10 mouse cellular contexts compared by ENCODE assay signal in the genomic region with DNA sequence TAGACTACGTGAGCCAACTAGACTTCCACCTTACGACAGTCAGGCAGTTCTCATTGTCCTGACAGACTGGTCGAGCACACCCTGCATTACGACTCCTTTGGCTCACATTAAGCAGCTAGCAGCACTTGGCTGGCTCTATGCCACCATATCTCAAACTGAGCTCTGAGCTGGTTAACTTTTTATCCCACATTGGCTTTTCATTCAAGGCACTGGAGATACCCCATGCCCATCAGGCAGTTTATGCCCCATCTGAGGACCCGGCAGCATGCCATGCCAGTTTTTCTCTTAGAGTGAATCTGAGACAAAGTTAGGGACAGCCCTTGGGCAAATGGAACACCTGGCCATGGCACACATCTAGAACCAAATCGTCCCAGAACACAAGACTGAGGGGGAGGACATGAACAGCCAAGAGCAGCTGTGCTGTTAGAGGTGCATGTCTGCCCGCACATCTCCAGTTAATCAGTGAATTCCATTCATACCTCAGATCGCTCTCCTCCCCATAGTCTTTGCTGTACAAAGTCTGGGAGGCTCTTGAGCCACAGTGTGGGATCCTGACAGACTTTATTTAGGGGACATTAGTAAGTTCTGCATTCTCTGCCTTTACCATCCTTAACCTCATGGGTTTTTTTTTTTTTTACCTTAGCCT. TPM values are rescaled to one million over a fixed set of nuclear protein-coding genes. Genes with fewer than 3 reads are reported as not detected.
A peak's percentile ranks its signal among the peaks of the same experiment; 100 is the strongest.
DNase-seq lines count a peak whose midpoint lies in the region; ATAC-seq and TF ChIP-seq lines count a peak whose summit lies in the region.
"Had no signal": no experiment of that assay in that cellular context is flagged by ENCODE, and none has a peak within 500 bp of the region (broad histone marks: within the 10 kb centered on the region; RNA-seq: fewer than 3 reads in every experiment).

No protein-coding gene starts in this region.

- TF ChIP-seq CTCF in kidney, adult 2 months (conservative IDR thresholded peaks at IDR 0.05; ENCODE audit: insufficient read depth, insufficient read length, low read depth, low read length), result no peak

- no peak overlapping the region for H3K9ac ChIP-seq in kidney, embryonic 15.5 days
- H3K9ac ChIP-seq: stomach, embryonic 15.5 days had no signal

- H3K79me2 ChIP-seq in myocyte (ENCODE audit: control insufficient read depth, insufficient read depth), result no peaks in the 10 kb centered on the region

- WGBS in kidney, embryonic 15.5 days, result 55% methylated on average over 8 of the region's 8 CpGs
- WGBS in kidney, adult 2 months, result 34% methylated on average over 8 of the region's 8 CpGs
- WGBS in forebrain, embryonic 10.5 days, result 76% methylated on average over 8 of the region's 8 CpGs

- H3ac ChIP-seq in myocyte (ENCODE audit: control insufficient read depth, insufficient read length), result no peak overlapping the region

- no peak overlapping the region for H3K4me2 ChIP-seq in kidney, embryonic 15.5 days
- H3K4me2 ChIP-seq in myocyte (ENCODE audit: low read depth), result peak overlapping the region; percentile 55
- H3K4me2 ChIP-seq: stomach, embryonic 15.5 days had no signal

- no peak overlapping the region for H3K27ac ChIP-seq in kidney, embryonic 15.5 days
- H3K27ac ChIP-seq in kidney, adult 2 months (ENCODE audit: insufficient read depth, low read depth, low read length), result no peak overlapping the region
- no peak overlapping the region for H3K27ac ChIP-seq in forebrain, embryonic 10.5 days
- H3K27ac ChIP-seq: stomach, embryonic 15.5 days had no signal

- ATAC-seq in kidney, embryonic 15.5 days (replicated peaks; ENCODE audit: low FRiP score), result no peak; the same call in 1 of the 2 replicates

- H3K4me3 ChIP-seq in kidney, embryonic 15.5 days (replicated peaks), result no peak overlapping the region
- no peak overlapping the region for H3K4me3 ChIP-seq in kidney, adult 2 months (ENCODE audit: insufficient read depth, low read depth, low read length)
- H3K4me3 ChIP-seq in myocyte, result no peak overlapping the region
- no peak overlapping the region for H3K4me3 ChIP-seq in forebrain, embryonic 10.5 days
- H3K4me3 ChIP-seq: stomach, embryonic 15.5 days had no signal

- DNase-seq in kidney, adult 18-20 months, result peak; percentile 43
- peak; percentile 65 to 70 for DNase-seq in heart, adult 18-20 months
- peak; percentile 43 for DNase-seq in kidney, adult 2 months
- no peak for DNase-seq in adrenal gland, postnatal 14 days
- DNase-seq in frontal cortex, postnatal 25 days (ENCODE audit: low spot score in 2 of 2), result no peak
- DNase-seq in forebrain, embryonic 10.5 days (ENCODE audit: extremely low spot score, low spot score), result no peak
- DNase-seq: adrenal gland, postnatal 36 days had no signal

- H3K4me1 ChIP-seq in kidney, embryonic 15.5 days, result peaks cover 15% of the 10 kb centered on the region
- H3K4me1 ChIP-seq in kidney, adult 2 months (ENCODE audit: control insufficient read depth, insufficient read depth, low read length), result peaks cover 10% of the 10 kb centered on the region; the same call in 1 of the 2 replicates
- peaks cover 32% of the 10 kb centered on the region for H3K4me1 ChIP-seq in forebrain, embryonic 10.5 days

- H3K36me3 ChIP-seq in kidney, embryonic 15.5 days, result no peaks in the 10 kb centered on the region
- no peaks in the 10 kb centered on the region for H3K36me3 ChIP-seq in kidney, adult 2 months (ENCODE audit: control insufficient read depth, insufficient read depth, low read length)
- H3K36me3 ChIP-seq in myocyte (ENCODE audit: control insufficient read depth, insufficient read depth), result no peaks in the 10 kb centered on the region
- H3K36me3 ChIP-seq in forebrain, embryonic 10.5 days (replicated peaks), result no peaks in the 10 kb centered on the region
- H3K36me3 ChIP-seq: stomach, embryonic 15.5 days had no signal

- TF ChIP-seq POLR2A in kidney, adult 2 months (IDR thresholded peaks at IDR 0.05; ENCODE audit: low read depth, low read length), result no peak
- no peak for TF ChIP-seq POLR2A in myocyte (IDR thresholded peaks at IDR 0.05; ENCODE audit: insufficient read length, low read depth)

- no peaks in the 10 kb centered on the region for H3K27me3 ChIP-seq in kidney, embryonic 15.5 days
- no peaks in the 10 kb centered on the region for H3K27me3 ChIP-seq in kidney, adult 2 months (replicated peaks; ENCODE audit: control insufficient read depth, insufficient read depth, low read length)
- no peaks in the 10 kb centered on the region for H3K27me3 ChIP-seq in myocyte (ENCODE audit: control insufficient read depth, insufficient read depth, insufficient read length)
- no peaks in the 10 kb centered on the region for H3K27me3 ChIP-seq in forebrain, embryonic 10.5 days (ENCODE audit: poor library complexity, severe bottlenecking)
- H3K27me3 ChIP-seq: stomach, embryonic 15.5 days had no signal

- H3K9me3 ChIP-seq in kidney, embryonic 15.5 days (replicated peaks), result no peaks in the 10 kb centered on the region
- no peaks in the 10 kb centered on the region for H3K9me3 ChIP-seq in forebrain, embryonic 10.5 days
- H3K9me3 ChIP-seq: stomach, embryonic 15.5 days had no signal

TF ChIP-seq in myocyte, 11 proteins besides CTCF, POLR2A, EP300 and RAD21:
- TF ChIP-seq E2F4 (IDR thresholded peaks at IDR 0.05; ENCODE audit: insufficient read depth) (no peak), MYOG (IDR thresholded peaks at IDR 0.05; ENCODE audit: control insufficient read depth in 1 of 3, insufficient read depth in 1 of 3, insufficient read length in 2 of 3, low read depth in 2 of 3) (peak in 2 of 3 experiments; percentile 16 to 66), MYOD1 (IDR thresholded peaks at IDR 0.05; ENCODE audit: control insufficient read depth in 1 of 3, insufficient read length in 2 of 3, low read depth in 2 of 3) (peak in 2 of 3 experiments; percentile 86)

RNA-seq across cellular contexts. Expression of gene Pld1, which starts 49.5 kb away (rescaled TPM):
- 5.0 and 6.0 TPM in 2 replicates for polyA plus RNA-seq in kidney, embryonic 15.5 days (2015; fragmentation: Nextera tagmentation; extraction: Ambion mirVana)
- 10 to 100 TPM in 1 of 2 experiments, 1 to 10 TPM in 1; 8.0 to 11.8 TPM for total RNA-seq in heart, adult 18-20 months (2021)
- 4.2 and 5.8 TPM in 2 replicates for polyA plus RNA-seq in kidney, adult 2 months (2012; rRNA removed)
- polyA plus RNA-seq in myocyte (2012; fragmentation: generic; extraction: Trizol), result 6.5 TPM
- total RNA-seq in adrenal gland, postnatal 14 days (2021), result 9.6 and 10.8 TPM in 2 replicates
- 1.7 and 1.8 TPM in 2 replicates for polyA plus RNA-seq in forebrain, embryonic 10.5 days (2016; fragmentation: Nextera tagmentation; extraction: Ambion mirVana)

Comparison
In these comparisons a context has a peak if more than half of its experiments do, and no peak if none do; other contexts are left out.
1. DNase-seq: peak in kidney, adult 18-20 months (single experiment), heart, adult 18-20 months (2 of 2) and kidney, adult 2 months (single experiment); none in adrenal gland, postnatal 14 days (single experiment), frontal cortex, postnatal 25 days (0 of 2) and forebrain, embryonic 10.5 days (single experiment).